Mouse (Mus musculus) subcutaneous adipose tissue, adult 2 months (tissue): Measurements from ENCODE around the gene Themis3. TPM values are rescaled to one million over a fixed set of nuclear protein-coding genes. Genes with fewer than 3 reads are reported as not detected.

Source experiments
- polyA plus RNA-seq: library from polyadenylated mRNA; depleted of rRNA; stranded (reverse); fragments of >200 nt; gene quantifications from 2 replicates; pipeline ENCODE4 v1.2.3, GENCODE M21; 2012; ENCODE audit warnings: low replicate concordance; rRNA removed

The Themis3 gene
- polyA plus RNA-seq, result not detected in 2 replicates

GRCm38 (mm10) chr17:66594435-66594834 is at the start of gene Themis3:
Themis3 (minus strand) TSS chr17:66594621.

DNA sequence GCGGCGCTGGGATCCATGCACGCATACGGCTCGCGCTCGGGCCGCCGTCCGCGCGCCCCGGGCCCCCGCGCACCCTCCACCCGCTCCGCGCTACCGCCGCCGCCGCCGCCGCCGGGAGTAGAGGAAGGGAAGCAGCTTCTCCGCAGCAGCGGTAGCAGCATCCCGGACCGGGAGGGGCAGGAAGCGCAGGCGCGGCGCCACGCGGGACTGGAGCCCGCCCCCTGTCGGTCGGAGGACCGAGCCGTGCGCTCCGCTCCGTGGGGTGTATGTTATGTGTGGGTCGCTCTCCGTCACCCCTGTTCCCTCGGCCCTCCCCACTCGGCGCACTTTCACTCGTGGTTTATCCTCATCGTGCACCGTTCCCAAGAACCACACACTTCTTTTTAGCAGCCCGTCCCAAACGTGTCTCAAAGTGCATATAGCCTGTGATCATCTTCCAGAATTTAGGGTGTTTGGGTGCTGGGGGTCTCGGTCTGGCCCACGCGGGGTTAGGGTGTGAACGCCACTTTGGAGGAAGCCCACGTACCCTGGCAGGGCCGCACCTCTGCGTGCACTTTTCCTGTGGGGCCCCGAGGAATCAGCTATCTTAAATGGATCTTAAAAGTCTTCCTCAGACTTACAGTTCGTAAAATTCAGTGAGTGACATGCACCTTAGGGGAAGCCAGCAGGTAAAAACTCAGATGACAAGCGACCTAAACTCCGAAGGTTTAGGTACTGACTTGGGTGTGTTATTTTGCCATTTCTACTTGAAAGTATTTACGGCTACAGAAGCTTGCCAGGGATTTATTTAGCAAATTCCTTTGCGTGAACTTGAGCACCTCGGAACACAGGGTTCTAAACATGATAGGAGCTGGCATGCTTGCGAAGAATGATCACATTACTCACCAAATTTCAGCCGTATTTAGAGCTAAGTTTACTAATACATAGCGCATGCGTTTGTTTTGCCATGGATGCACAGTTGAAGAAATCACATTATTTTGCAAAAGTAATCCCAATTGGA is 74.6 kb downstream of the Themis3 start, which contains the start of gene Rab12:
Gene Rab12 (minus strand): TSS at position 176 of the 1,000 bp plus-strand sequence.

Other genes starting within 250 kb of the Themis3 start
- gene Mtcl1, start 144.9 kb downstream of the Themis3 start, polyA plus RNA-seq, result 0.99 and 2.1 TPM in 2 replicates
- gene Rab12, start 74.9 kb downstream of the Themis3 start, polyA plus RNA-seq, result 29.9 and 44.7 TPM in 2 replicates